Mouse (Mus musculus) liver, postnatal 0 days (tissue): ENCODE measurements around the gene Iqgap3.

Source experiments
- CTCF ChIP-seq: sonication (generic); IDR thresholded peaks from 2 replicates; pipeline ENCODE4 v1.5.1; 2016; ENCODE audit warnings: antibody characterized with exemption, low read depth
- EP300 ChIP-seq: IDR thresholded peaks from 2 replicates; pipeline ENCODE4 v1.6.1; 2016; ENCODE audit warnings: antibody characterized with exemption, low read depth, mild to moderate bottlenecking

DNA sequence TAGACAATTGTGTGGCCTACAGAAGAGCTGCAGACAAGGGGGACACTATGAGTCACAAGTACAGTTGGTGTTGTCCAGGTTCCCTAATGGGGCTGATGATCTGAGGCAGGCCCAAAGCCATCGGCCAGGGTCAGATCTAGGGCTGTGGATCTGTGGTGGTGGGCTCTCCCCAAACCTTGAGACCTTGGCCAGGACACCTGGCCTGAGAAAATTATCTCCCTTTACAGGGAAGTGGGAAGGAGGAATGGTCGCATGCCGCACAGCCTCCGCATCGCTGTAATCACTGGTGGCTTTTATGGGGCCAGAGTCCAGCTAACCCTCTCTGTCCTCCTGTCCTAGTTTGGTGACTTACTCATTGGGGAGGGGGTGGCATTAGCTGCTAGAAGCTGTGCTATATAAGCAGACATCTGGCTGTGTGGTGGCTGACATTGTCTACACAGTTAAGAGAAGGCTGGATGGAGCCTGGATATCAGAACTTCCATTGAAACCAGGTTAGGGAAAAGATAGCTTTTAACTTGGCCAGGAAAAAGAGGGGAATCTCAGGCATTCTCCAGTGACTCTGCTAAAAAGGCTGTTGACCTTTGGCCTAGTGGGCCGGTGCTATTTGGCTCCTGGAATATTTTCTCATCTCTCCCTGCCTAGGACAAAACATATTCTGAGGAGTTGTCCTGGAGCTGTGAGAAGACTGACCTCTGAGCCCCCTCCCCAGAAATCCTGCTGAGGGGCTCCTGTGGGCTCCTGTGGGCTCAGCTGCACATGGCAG is 63.1 kb downstream of the Iqgap3 start:
- TF ChIP-seq CTCF (no peak), EP300 (no peak)
